Mouse (Mus musculus): ENCODE measurements around the gene Wwc1. TPM values are rescaled to one million over a fixed set of nuclear protein-coding genes. Genes with fewer than 3 reads are reported as not detected.
"Not testable (repeated sequence)": the region's sequence is repeated elsewhere in the genome, so short reads cannot be mapped to it uniquely, and the experiment has no call there.

The Wwc1 gene
- polyA plus RNA-seq, 1 experiment from 2014 or later, result 9.5 TPM

DNA sequence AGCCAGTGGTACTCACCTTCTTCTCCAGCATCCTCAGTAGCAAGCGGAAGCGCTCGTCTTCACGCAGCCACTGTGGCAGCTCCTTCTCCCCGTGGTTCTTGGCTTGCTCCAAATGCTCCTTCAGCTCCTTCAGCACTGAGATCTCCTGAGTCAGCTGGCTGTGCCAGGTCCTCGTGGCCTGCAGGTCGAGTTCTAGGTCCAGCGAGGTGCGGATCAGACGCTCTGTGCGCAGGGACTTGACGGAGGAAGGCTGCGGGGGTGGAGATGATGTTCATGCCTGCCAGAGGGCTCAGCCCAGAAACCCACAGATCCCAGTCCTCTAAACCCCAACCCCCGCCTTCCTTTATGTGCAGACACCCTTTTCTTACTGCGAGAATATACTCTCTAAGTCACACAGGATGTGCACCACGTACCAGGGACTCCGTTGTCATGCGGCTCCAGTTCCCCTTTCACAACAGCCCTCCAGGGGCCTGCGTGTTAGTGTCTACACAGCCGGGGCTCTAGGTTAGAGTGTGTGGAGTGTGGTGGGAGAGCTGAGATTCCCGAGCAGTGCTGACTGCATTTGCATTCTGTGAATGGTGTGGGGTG is 138.5 kb downstream of the Wwc1 start:
- Histone ChIP-seq H3K4me2 (replicated peaks; ENCODE audit: low read depth, low read length) (no peak overlapping the region), H3K9ac (ENCODE audit: low read depth, low read length) (no peak overlapping the region), H3K4me3 (ENCODE audit: low read length) (no peak overlapping the region), H3K27ac (ENCODE audit: low read depth, low read length) (no peak overlapping the region), H3K9me3 (ENCODE audit: control insufficient read depth, low read length) (no peaks in the 10 kb centered on the region), H3K27me3 (ENCODE audit: control insufficient read depth, insufficient read depth, low read length) (no peaks in the 10 kb centered on the region), H3K36me3 (ENCODE audit: control insufficient read depth, insufficient read depth, low read length) (peaks cover 9% of the 10 kb centered on the region; the same call in 1 of the 2 replicates), H3K4me1 (ENCODE audit: control insufficient read depth, insufficient read depth, low read length) (no peaks in the 10 kb centered on the region)
- ATAC-seq (ENCODE audit: low FRiP score, low TSS enrichment), result no peak
- WGBS, result 87% methylated on average over 21 of the region's 21 CpGs

DNA sequence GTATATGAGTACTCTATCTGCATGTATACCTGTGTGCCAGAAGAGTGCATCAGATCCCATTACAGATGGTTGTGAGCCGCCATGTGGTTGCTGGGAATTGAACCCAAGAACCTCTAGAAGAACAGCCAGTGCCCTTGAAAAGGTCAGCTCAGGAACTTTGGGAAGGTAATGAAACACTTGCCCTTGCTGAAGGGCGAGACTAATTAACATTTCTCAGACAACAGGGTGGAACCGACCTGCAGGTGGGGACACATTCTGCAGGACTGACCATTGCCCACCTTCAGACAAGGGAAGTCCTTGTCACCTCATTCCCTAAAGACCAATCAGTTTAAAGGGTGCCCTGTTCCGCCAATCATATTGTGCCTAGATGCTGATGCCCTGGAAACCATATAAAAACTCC is 139.5 kb downstream of the Wwc1 start:
- not testable (repeated sequence) for H3K27ac ChIP-seq (ENCODE audit: low read depth, low read length); H3K9me3 ChIP-seq (ENCODE audit: control insufficient read depth, low read length); H3K27me3 ChIP-seq (ENCODE audit: control insufficient read depth, insufficient read depth, low read length); H3K4me2 ChIP-seq (replicated peaks; ENCODE audit: low read depth, low read length); H3K36me3 ChIP-seq (ENCODE audit: control insufficient read depth, insufficient read depth, low read length); H3K9ac ChIP-seq (ENCODE audit: low read depth, low read length); ATAC-seq (ENCODE audit: low FRiP score, low TSS enrichment); H3K4me1 ChIP-seq (ENCODE audit: control insufficient read depth, insufficient read depth, low read length); H3K4me3 ChIP-seq (ENCODE audit: low read length)
- 91% methylated on average over 4 of the region's 4 CpGs for WGBS

DNA sequence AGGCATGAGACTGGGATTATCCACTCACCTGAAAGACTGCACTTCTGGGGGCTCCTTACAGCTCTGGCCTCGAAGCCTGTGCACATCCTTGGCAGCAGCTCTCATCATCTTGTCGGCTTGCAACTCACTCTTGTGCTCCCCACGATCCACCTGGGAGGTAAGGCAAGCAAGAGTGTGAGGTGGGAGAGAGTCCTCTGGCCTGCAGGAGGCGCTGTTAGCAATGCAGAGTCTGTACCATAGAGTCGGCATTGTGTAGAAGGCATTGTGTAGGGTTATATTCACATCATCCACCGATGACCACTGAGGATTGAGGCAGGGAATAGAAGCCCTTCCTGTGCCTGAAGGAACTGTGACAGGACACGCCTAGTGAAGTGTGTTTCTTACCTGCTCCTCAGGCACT is 140.0 kb downstream of the Wwc1 start:
- no peak for ATAC-seq (ENCODE audit: low FRiP score, low TSS enrichment)
- H3K4me3 ChIP-seq (ENCODE audit: low read length), result no peak overlapping the region
- no peaks in the 10 kb centered on the region for H3K4me1 ChIP-seq (ENCODE audit: control insufficient read depth, insufficient read depth, low read length)
- no peaks in the 10 kb centered on the region for H3K27me3 ChIP-seq (ENCODE audit: control insufficient read depth, insufficient read depth, low read length)
- no peaks in the 10 kb centered on the region for H3K9me3 ChIP-seq (ENCODE audit: control insufficient read depth, low read length)
- 86% methylated on average over 7 of the region's 7 CpGs for WGBS
- H3K36me3 ChIP-seq (ENCODE audit: control insufficient read depth, insufficient read depth, low read length), result peaks cover 9% of the 10 kb centered on the region; the same call in 1 of the 2 replicates
- H3K9ac ChIP-seq (ENCODE audit: low read depth, low read length), result no peak overlapping the region
- H3K27ac ChIP-seq (ENCODE audit: low read depth, low read length), result no peak overlapping the region
- H3K4me2 ChIP-seq (replicated peaks; ENCODE audit: low read depth, low read length), result no peak overlapping the region

DNA sequence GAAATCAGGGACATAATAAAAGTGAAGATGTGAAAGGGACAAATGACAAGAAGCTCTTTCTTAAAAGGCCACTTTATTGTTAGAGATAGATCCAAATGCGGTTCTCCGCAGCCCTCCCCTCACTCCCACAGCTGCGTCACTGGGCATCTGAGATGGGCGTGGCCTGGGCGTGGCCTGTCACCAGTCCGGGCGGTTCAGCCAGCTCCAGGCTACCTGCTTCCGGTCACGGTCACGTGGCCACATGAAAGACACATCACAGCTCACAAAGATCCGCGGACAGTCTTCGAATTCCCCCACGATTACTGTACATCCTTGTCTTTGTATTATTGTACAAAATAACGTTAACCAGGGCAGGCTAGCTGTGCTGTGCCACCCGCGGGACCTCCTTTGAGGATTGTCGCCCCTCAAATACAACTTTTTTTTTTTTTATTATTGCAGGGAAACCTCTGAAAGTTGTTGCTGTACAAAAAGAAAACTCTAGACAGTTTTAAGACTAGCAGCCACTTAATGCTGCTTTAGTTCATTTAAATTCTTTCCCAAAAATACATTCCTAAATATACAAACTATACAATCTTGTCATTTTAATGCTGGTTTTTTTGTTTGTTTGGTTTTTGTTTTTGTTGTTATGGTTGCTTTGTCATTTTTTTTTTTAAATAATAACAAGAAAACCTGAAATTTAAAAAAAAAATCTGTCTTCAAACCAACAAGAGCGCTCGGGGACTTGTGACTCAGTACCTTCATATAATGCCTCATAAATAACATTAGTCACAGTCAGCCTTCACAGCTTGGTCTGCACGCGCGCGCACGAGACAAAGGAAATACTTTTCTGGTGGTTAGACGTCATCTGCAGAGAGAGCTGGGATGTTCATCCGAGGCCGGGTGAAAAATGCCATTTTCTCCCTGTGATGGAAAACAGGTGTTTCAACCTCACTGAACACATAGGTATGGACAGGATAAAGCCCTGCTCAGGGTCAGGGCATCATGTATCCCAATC is 141.7 kb downstream of the Wwc1 start:
- H3K9me3 ChIP-seq (ENCODE audit: control insufficient read depth, low read length), result no peaks in the 10 kb centered on the region
- H3K4me1 ChIP-seq (ENCODE audit: control insufficient read depth, insufficient read depth, low read length), result peaks cover under 1% of the 10 kb centered on the region; the same call in 1 of the 2 replicates
- peak; percentile 91 for ATAC-seq (ENCODE audit: low FRiP score, low TSS enrichment)
- H3K27ac ChIP-seq (ENCODE audit: low read depth, low read length), result no peak overlapping the region
- peak overlapping the region; percentile 28; the same call in 1 of the 2 replicates for H3K4me3 ChIP-seq (ENCODE audit: low read length)
- WGBS, result 22% methylated on average over 28 of the region's 28 CpGs
- H3K27me3 ChIP-seq (ENCODE audit: control insufficient read depth, insufficient read depth, low read length), result no peaks in the 10 kb centered on the region
- H3K9ac ChIP-seq (ENCODE audit: low read depth, low read length), result no peak overlapping the region
- H3K4me2 ChIP-seq (replicated peaks; ENCODE audit: low read depth, low read length), result peak overlapping the region; percentile 63
- H3K36me3 ChIP-seq (ENCODE audit: control insufficient read depth, insufficient read depth, low read length), result peaks cover 9% of the 10 kb centered on the region; the same call in 1 of the 2 replicates

DNA sequence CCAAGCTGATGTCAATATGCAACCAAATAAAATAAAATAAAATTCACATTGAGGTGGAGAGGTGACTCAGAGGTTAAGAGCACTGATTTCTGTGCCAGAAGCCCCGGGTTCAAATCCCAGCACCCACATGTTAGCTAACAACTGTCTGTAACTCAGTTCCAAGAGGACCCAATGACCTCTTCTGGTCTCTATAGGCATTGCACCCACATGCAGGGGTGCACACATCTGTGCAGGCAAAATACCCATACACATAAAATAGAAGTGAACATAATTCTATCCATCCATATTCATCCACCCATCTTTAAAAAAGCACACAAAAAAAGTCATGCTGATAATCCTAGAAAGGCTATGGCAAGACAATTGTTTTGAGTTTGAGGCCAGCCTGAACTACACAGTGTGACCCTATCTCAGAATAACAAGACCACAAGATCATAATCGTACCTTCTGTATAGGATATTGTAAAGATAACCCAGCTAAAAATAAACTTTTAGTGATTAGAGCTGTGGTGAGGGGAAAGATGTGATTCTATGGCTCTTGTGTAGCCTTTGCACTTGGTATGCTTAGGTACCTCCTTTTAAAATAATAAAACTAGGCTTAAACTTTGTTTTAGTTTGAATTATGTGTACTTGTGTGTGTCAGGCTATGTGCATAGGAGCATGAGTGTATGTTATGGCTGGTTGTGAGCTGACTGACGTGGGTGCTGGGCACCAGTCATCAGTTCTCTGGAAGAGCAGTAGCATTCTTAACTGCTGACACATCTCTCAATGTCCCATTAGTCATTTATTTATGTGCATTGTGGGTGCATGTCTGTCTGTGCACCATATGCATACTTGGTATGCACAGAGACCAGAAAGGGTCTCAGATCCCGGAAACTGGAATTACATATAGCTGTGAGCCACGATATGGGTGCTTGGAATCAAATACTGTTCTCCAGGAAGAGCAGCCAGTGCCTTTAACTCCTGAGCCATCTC is 142.9 kb downstream of the Wwc1 start:
- ATAC-seq (ENCODE audit: low FRiP score, low TSS enrichment), result no peak
- Histone ChIP-seq H3K4me2 (replicated peaks; ENCODE audit: low read depth, low read length) (no peak overlapping the region; the same call in 1 of the 2 replicates), H3K4me3 (ENCODE audit: low read length) (no peak overlapping the region), H3K27me3 (ENCODE audit: control insufficient read depth, insufficient read depth, low read length) (no peaks in the 10 kb centered on the region), H3K27ac (ENCODE audit: low read depth, low read length) (no peak overlapping the region), H3K9me3 (ENCODE audit: control insufficient read depth, low read length) (no peaks in the 10 kb centered on the region), H3K9ac (ENCODE audit: low read depth, low read length) (no peak overlapping the region), H3K4me1 (ENCODE audit: control insufficient read depth, insufficient read depth, low read length) (peaks cover 4% of the 10 kb centered on the region; the same call in 1 of the 2 replicates), H3K36me3 (ENCODE audit: control insufficient read depth, insufficient read depth, low read length) (peaks cover 6% of the 10 kb centered on the region)
- 79% methylated on average over 5 of the region's 5 CpGs for WGBS

DNA sequence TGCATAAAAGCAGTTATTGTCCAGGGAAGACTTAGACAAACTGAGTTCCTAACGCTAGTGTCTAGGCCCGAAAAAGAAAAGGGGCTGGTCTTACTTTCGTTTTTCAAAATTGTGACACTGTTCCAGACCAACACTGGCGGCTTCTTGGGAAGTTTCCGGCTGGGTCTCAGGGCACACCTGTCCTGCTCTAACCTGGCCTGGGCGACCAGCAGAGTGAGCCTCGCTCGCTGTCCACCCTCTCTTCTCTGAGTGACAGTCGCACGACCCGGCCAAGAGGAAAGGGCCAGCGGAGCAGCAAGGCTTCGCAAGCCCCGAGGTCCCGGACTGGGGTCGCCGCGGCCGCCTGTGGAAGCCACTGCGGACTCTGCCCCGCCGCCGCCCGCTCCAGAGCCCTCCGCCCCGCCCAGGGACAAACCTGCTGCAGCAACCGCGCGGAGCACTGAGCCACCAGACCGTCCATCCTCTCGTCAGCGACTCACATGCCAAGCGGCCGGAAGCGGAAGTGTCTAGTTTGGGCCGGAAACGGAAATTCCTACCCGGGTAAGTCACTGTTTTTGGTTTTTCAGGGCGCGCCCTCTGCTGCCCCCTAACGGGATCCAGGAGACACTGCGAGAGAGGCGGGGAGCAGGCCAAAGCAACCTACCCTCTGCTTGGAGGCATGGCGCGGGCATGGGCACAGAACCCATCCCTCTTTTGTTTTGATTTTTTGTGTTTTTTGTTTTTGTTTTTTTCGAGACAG is 146.1 kb downstream of the Wwc1 start, which contains the start of gene Rars:
Gene Rars (minus strand): TSS at position 485 of the 739 bp plus-strand sequence.
- no peaks in the 10 kb centered on the region for H3K27me3 ChIP-seq (ENCODE audit: control insufficient read depth, insufficient read depth, low read length)
- H3K9me3 ChIP-seq (ENCODE audit: control insufficient read depth, low read length), result no peaks in the 10 kb centered on the region
- WGBS, result 1% methylated on average over 46 of the region's 46 CpGs
- peak within 1 kb of the TSS; percentile 80 for H3K9ac ChIP-seq (ENCODE audit: low read depth, low read length)
- peak within 1 kb of the TSS; percentile 95 for H3K4me3 ChIP-seq (ENCODE audit: low read length)
- peaks cover 4% of the 10 kb centered on the region; the same call in 1 of the 2 replicates for H3K4me1 ChIP-seq (ENCODE audit: control insufficient read depth, insufficient read depth, low read length)
- H3K27ac ChIP-seq (ENCODE audit: low read depth, low read length), result no peak within 1 kb of the TSS
- H3K36me3 ChIP-seq (ENCODE audit: control insufficient read depth, insufficient read depth, low read length), result peaks cover 28% of the 10 kb centered on the region
- peak; percentile 87 for ATAC-seq (ENCODE audit: low FRiP score, low TSS enrichment)
- H3K4me2 ChIP-seq (replicated peaks; ENCODE audit: low read depth, low read length), result peak within 1 kb of the TSS; percentile 50

DNA sequence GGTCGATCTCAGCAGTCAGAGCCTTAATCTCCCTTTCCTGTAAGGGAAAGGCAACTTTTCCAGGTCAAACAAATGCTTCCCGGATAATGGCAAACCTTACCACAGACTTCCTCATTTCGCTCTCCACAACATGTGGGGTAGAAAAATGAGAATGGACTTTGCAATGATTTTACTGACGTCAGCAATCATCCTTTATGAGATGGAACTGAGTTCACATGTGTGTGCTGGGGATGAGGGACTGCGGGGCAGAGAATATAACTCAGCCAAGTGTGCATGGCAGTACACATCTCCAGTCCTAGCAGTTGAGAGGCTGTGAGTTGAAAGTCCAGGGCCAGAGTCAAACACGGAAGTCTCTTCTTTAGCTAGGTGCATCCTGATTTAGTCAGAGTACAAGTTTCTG is 147.1 kb downstream of the Wwc1 start:
- peaks cover 4% of the 10 kb centered on the region; the same call in 1 of the 2 replicates for H3K4me1 ChIP-seq (ENCODE audit: control insufficient read depth, insufficient read depth, low read length)
- whole genome bisulfite sequencing, result 83% methylated on average over 6 of the region's 6 CpGs
- no peak for ATAC-seq (ENCODE audit: low FRiP score, low TSS enrichment)
- H3K36me3 ChIP-seq (ENCODE audit: control insufficient read depth, insufficient read depth, low read length), result peaks cover 38% of the 10 kb centered on the region
- no peaks in the 10 kb centered on the region for H3K9me3 ChIP-seq (ENCODE audit: control insufficient read depth, low read length)
- peak overlapping the region; percentile 80; the same call in 1 of the 2 replicates for H3K9ac ChIP-seq (ENCODE audit: low read depth, low read length)
- H3K4me2 ChIP-seq (replicated peaks; ENCODE audit: low read depth, low read length), result peak overlapping the region; percentile 50
- H3K4me3 ChIP-seq (ENCODE audit: low read length), result peak overlapping the region; percentile 95
- no peaks in the 10 kb centered on the region for H3K27me3 ChIP-seq (ENCODE audit: control insufficient read depth, insufficient read depth, low read length)
- no peak overlapping the region for H3K27ac ChIP-seq (ENCODE audit: low read depth, low read length)

DNA sequence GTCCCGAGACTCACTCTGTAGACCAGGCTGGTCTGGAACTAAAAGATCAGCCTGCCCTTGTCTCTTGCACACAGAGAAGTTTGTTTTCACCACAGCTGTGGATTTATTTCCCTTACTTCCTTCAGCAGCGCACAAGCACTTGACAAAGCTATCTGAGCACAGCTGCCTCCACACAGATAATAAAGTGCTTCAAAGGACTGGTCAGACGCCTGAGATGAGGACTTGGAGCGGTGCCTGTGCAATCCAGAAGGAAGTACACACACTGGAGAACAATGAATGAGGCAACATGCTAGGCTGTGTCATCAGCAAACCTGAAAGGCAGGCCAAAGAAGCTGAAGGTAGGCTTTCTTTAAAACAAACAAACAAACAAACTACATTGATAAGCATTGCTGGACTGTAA is 148.2 kb downstream of the Wwc1 start:
- no peaks in the 10 kb centered on the region for H3K27me3 ChIP-seq (ENCODE audit: control insufficient read depth, insufficient read depth, low read length)
- no peak overlapping the region for H3K9ac ChIP-seq (ENCODE audit: low read depth, low read length)
- peaks cover 4% of the 10 kb centered on the region; the same call in 1 of the 2 replicates for H3K4me1 ChIP-seq (ENCODE audit: control insufficient read depth, insufficient read depth, low read length)
- 77% methylated on average over 4 of the region's 4 CpGs for WGBS
- H3K9me3 ChIP-seq (ENCODE audit: control insufficient read depth, low read length), result no peaks in the 10 kb centered on the region
- no peak overlapping the region for H3K4me3 ChIP-seq (ENCODE audit: low read length)
- no peak overlapping the region for H3K27ac ChIP-seq (ENCODE audit: low read depth, low read length)
- no peak overlapping the region for H3K4me2 ChIP-seq (replicated peaks; ENCODE audit: low read depth, low read length)
- H3K36me3 ChIP-seq (ENCODE audit: control insufficient read depth, insufficient read depth, low read length), result peaks cover 49% of the 10 kb centered on the region
- no peak for ATAC-seq (ENCODE audit: low FRiP score, low TSS enrichment)

Data from kidney, embryonic 14.5 days (tissue).